Mouse (Mus musculus) testis, postnatal 10 days (tissue): ENCODE measurements at regions not wholly inside any gene's neighbourhood (a gene's known extent, or its start where the extent isn't known, plus 50 kb on each side); places are given as distances from the start of the nearest gene placed in this dataset.

Experiments used
- DNase-seq: peaks from one replicate; pipeline ENCODE4 v3.0.0; 2021; ENCODE audit warnings: low spot score

DNA sequence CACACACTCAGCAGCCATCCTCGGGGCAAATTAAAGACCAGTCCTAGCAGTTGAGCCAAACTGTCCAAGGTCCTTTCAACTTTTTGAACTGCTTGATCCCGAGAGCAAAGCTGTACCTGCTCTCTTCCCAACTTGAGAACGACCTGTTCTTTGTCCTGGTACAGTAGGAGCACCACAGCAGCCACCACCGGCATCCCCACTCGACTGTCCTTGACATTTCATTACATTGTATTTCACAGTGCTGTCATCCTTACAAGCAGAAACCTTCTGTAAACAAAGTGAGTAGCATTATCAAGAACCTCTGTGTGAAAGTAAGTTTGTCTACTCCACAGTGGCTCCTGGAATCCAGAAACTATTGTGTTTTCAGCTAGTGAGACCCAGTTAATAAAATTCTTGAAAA, 240.2 kb upstream of the Zfp462 start:
- DNase-seq: no peak

DNA sequence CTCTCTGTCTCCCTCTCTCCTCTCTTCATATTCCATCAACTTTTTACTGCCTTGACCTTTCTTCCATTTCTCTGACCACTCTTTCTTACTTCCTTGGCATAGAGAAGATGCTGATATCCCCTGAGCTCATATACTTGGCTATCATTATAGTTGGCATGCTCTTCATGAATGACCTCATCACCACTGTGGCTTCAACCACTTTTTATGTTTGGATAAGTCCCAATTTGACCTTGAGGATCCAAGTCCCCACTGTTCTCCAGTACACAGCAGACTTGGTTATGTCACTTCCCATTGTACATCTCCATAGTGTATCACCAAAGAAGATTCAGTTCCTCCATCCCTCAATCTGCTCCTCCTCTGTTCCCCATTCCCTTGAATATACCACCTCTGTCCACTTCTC, 235.1 kb upstream of the Zfp462 start:
- no peak for DNase-seq

- no peak for DNase-seq
These were observed 231.9 kb upstream of the Zfp462 start for GRCm38 (mm10) chr4:54712929-54713328.

- no peak for DNase-seq
These were observed 230.1 kb upstream of the Zfp462 start for GRCm38 (mm10) chr4:54714612-54715342.

GRCm38 (mm10) chr4:54718083-54718482, 226.8 kb upstream of the Zfp462 start:
- DNase-seq: no peak

DNA sequence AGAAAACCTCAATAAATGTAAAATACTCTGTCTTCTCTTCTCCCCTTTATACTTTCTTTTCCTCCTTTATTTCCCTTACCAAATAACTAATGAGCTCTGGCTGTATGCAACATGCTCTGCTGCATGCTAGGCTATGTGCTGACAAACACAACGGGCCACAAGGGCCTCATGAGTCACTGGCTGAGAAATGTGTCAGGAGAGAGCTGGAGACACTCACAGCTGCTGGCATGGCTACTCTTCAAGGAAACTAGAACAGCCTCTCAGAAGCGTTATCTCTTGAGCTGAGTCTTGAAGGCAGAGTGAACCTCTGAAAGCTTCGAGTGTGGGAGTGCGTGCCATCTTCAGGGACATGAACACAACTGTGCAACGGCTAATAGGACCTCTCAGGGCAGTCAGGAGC, 205.8 kb upstream of the Zfp462 start:
- no peak for DNase-seq

DNA sequence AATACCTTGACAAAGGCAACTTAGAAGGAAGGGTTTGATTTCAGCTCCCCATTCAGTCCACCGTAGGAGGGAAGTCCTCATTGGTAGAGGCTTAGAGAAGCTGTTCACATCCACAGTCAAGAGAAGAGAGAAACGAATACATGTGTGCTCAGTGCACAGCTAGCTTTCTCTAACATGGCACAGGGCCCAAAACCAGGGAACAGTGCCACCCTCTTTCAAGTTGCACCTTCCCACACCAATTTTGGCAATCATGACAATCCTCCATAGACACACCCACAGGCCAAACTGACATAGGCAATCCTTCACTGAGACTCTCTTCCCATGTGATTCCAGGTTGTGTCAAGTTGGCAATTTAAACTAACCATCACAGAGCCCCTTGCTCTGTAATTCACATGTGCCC, 193.4 kb upstream of the Zfp462 start:
- no peak for DNase-seq

GRCm38 (mm10) chr4:54756441-54756840, 188.4 kb upstream of the Zfp462 start:
- DNase-seq: no peak

DNA sequence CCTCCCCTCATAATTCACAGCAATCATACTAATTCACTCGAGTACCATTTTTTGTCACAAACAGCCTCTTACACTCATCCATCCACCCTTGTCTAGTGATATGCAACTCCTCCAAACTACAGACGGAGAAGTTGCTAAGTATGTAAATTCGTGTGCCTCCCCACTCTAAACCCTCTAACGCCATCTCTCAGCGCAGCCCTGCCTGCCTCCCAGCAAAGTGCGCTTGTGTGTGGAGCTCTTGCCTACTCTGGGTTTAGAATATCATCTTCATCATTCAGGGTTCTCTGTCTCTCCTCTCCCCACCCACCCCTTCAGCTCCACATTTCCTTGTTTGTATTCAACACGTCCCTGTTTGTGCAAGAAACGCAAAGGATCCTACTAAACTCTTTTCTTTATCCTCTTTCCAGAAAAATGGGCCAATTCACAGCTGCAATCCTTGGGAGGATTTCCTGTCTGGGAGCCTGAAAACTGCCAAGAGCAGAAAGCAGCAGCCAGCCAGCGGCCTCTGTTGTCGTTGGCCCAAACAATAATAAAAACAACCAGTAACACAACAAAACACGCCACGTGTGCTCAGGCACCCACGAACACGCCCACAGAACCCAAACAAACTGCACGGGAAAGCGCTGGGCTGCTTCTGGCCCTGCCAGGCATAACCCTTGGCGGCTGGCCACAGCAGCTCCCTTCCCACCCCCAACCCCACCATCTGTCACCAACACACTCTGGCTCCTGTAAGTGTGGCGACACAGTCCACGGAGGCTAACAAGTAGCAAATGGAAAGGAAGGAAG, 186.9 kb upstream of the Zfp462 start:
- peak; percentile 41 for DNase-seq

- DNase-seq: no peak
These were observed 186.4 kb upstream of the Zfp462 start for GRCm38 (mm10) chr4:54758501-54758829.

DNA sequence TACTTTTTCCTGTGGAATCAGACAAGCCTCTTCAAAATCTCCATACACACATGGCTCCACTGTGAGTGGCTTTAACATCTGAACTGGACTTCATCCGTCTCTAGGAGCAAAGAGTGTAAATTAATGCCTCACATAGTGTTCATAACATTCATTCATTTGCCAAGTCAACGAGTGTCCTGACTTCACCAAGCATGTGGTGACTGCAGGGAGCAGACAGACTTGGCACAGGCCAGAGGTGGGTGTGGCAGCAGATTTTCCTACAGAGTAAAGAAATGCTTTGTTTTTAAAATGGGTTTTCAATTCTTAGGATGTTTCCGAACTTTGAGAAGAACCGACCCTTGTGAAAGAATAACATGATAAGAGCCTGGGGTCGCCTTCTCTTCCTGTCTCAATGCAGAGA, 183.6 kb upstream of the Zfp462 start:
- DNase-seq: peak; percentile 39

DNA sequence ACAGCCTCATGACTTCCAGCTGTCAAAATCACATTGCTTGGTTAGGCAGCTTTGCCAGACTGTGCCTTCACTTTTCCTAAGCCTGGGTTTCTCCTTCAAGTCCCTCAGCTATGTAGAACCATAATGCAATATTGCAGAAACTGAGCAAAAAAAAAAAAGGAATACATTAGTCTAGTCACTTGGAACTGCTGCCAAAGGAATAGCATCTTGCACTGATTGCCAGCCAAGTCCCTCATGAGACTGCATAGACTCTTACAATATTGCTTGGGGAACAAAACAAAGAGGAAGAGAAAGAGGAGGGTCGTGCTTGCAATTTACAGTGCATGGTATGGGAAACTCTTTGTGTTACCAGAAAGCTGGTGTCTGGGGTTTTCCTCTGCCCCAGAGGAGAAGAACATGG, 179.8 kb upstream of the Zfp462 start:
- no peak for DNase-seq

- no peak for DNase-seq
These were observed 177.2 kb upstream of the Zfp462 start for GRCm38 (mm10) chr4:54767506-54768200.

- DNase-seq: no peak
These were observed 176.0 kb upstream of the Zfp462 start for GRCm38 (mm10) chr4:54768836-54769235.

GRCm38 (mm10) chr4:54774066-54774465, 170.8 kb upstream of the Zfp462 start:
- DNase-seq: no peak

- DNase-seq: no peak
These were observed 170.1 kb upstream of the Zfp462 start for GRCm38 (mm10) chr4:54774717-54775116.

DNA sequence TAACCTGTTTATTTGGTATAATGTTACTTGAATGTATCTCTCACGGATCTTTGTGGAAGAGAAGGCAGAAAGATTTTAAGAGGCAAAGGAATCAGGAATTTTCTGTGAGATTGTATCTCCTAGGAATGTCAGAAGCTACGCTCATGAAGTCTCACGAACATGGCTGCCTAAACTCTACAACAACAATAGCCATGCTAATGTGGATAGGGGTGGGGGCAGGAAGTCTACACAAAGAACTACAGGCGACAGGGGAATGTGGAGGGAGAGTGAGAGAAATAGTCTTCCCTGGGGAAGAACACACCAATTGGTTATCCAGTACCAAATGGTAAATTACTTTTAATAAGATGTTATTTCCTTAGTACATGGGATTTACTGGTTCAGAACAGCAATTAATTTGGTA, 164.3 kb upstream of the Zfp462 start:
- no peak for DNase-seq

- no peak for DNase-seq
These were observed 153.6 kb upstream of the Zfp462 start for GRCm38 (mm10) chr4:54791217-54791742.

GRCm38 (mm10) chr4:54793857-54794256, 151.0 kb upstream of the Zfp462 start:
- DNase-seq: no peak

DNA sequence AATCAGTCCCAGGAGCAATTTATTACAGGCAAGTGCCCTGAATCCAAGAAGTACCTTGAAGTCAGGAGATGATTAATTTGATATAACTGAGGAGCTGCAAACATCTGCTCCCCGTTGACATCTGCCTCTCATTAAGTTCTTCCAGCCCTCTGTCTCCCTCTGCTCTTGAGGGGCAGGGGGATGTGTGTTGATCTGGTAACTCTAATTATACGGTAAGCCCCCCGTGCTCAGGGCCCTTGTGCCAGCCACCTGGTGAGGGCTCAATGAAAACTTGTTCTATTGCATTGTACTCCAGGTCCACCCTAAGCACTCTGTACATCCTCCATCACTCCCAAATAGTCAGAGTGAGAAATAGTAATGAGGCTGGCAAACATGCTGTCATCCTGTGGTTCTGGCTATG, 149.6 kb upstream of the Zfp462 start:
- no peak for DNase-seq

DNA sequence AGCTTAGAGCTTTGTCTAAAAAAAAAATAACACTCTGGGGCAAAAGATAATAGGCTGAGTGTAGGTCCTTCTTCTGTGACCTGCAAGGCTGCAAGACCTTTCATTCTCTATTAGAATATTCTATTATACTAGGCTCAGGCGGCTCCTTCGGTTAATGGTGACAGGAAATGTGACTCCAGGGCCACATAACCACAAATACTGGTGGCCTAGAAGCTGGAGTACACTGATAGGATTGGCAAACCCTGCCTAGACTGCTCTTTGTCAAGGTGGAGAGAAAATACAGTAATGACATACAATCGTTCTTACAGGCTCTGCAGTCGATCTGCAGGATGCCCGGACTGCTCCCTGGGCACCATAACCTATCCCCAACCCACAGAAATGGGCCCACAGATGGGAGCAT, 146.3 kb upstream of the Zfp462 start:
- no peak for DNase-seq

DNA sequence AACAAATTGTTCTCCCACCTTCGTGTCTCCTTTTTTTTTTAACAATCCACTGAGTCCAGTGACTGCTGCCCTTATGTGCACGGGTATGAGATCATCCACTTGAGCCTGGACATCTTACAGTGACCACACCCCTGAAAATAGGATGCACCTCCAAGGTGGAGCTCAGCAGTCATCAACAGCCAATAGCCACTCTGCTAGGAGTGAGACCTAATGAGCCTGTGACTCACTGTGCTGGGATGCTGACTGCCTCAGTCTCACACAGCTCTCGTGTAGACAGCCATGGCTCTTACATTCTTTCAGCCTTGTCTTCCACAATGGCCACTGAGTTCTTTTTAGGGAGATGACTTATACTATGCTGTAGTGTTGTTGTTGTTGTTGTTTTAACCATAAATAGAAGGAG, 133.7 kb upstream of the Zfp462 start:
- DNase-seq: no peak
